Mouse (Mus musculus) kidney, postnatal 14 days (tissue): ENCODE measurements around the gene Bach1.
A peak's percentile ranks its signal among the peaks of the same experiment; 100 is the strongest.

Source experiments
- DNase-seq: peaks from one replicate; pipeline ENCODE4 v3.0.0; 2022; ENCODE audit warnings: mixed read lengths

Gene Bach1

GRCm38 (mm10) chr16:87745192-87745945 is 46.6 kb downstream of the Bach1 start:
- no peak for DNase-seq

DNA sequence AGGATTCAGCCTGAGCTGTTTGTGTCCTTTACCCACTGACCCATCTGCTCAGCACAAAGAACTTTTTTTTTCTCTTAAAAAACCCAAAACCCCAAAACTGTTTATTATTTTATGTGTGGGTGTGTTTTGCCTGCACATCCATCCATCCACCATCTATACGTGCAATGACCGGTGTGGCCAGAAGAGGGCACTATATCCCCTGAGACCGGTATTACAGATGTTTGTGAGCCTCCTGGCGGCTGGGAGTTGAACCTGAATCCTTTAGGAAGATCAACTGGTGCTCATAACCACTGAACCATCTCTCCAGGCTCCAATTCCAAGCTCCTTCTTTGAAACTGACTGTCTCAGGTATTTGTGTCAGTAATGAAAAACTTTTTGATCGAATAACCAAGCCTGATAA is 48.0 kb downstream of the Bach1 start:
- DNase-seq, result peak; percentile 85

DNA sequence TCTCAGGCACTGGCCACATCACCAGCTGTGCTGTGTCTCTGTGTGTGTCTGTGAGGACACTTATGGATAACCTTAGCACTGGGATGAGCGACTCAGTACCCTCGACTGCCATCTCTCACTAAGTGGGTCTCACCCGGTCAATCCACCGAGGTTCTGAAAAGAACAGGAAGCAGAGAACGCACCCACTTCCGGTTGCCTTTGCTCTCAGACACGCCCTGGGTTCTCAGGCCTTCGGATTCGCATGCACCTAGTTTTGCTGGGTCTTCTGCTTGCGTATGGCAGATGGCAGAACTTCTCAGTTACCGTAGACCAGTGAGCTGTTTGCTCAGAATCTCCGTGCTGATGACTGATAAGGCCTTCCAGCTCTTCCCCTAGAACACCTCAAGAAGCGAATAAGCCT is 52.5 kb downstream of the Bach1 start:
- DNase-seq, result no peak

- DNase-seq, result peak; percentile 25
These were observed 53.7 kb downstream of the Bach1 start for GRCm38 (mm10) chr16:87752482-87752881.

GRCm38 (mm10) chr16:87754858-87755257 is 56.1 kb downstream of the Bach1 start:
- peak; percentile 22 for DNase-seq

DNA sequence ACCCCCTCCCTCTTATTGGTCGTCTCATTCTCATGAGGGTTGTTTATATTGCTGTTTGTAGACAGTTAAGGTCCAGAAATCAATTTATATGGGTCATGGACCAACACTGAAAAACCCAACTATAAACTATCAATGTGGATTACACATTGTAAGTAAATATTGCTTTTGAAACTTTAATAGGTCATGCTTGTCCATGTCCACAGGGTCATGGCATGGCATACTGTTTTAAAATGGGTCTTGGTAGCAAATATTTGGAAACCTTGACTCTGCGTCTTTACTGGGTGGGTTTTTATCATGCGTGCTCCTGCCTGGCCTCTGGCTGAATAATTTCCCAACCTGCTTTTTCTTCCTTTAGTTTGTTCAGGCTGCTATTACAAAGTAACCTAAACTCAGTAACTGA is 57.2 kb downstream of the Bach1 start:
- DNase-seq, result no peak

DNA sequence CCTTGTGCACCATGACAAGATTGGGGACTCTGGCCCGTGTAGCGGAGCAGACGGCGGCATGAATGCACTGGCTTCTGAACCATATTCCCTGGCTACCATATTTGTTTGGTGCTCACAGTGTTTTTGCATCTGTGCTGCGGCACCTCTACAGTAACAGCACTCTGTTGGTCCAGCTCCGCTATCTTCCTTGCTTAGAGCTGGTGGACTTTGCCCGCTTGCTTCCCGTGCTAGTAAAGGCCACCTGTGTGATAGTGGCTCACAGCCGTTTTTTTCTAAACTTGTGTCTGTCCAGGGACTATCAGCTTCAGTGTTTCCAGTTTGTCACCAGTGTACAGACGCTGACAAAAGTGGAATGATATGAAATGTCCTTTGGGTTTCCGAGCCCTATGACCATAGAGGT is 59.3 kb downstream of the Bach1 start:
- DNase-seq, result no peak

DNA sequence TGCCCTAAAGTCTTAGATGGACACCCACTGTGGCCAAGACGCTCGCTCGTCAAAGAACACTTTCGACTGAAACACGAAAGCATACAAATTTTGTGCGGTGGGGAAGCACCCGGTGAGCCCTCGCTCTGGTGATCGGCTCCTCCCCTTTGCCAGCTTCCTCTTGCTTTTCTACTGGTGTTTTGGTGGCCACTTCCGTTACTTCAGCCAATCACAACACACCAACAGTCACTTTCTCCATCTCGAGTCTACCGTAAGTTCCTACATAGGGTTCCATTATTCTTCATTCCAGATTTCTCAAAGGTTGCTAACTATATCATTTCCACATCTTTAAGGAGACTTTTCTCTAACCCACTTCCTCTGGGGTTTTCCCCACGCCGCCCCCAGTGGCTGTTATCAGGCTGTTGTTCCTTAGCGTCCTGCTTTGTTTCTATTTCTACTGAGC is 65.9 kb downstream of the Bach1 start:
- no peak for DNase-seq

DNA sequence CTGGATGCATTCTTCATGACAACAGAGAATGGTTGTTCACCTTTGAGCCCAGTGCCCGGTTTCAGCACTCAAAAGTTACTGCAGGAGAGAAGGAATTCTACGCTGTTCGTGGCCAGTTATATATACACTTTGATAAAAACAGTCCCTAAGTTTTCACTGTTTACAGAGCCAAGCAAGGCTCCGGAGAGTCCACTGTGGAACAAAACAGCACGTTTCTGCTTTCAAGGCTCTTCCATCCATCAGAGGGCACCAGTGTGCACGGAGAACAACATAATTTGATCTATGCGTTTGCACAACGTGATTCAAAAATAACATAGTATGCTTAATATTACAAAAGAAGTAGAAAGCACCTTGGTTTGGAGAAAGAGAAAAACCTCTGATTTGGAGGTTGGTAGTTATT is 67.2 kb downstream of the Bach1 start:
- peak; percentile 48 for DNase-seq

DNA sequence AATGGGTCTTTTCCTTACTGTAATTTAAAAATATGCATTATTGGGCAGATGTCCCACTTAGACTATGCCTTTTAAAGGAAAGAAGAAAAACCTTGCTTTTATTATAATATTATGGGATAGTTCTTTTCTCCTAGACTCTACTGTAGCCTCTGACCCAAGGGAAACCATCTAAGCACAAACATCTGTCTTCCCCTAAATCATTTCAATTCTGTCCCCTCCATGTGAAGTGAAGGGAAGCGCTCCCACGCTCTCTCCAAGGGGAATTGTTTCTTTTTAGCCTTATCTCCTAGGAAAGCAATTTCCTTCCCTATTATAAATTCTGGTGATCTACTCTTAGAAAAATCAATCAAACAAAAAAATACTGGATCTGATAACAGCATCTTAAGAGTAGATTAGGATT is 71.8 kb downstream of the Bach1 start:
- no peak for DNase-seq

- peak; percentile 52 for DNase-seq
These were observed 73.2 kb downstream of the Bach1 start for GRCm38 (mm10) chr16:87771926-87772325.

DNA sequence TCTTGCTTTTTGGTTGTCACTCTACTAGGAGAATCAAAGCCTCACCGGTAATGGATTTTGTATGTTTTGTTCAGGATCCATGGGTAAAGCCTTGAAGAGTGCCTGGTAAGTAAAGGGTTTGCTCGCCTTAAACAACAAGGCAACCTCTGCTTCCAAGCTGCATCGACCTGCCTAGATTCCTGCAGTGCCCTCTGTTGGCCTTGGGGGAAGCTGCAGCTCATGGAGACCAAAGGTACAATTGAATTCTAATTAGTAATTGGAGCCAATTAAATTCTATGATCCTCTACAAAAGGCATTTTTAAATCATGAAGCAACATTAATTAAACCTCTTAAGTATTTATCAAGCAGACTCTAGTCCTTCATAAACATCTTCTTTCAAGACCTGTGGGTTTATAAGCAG is 75.7 kb downstream of the Bach1 start:
- DNase-seq, result peak; percentile 15

GRCm38 (mm10) chr16:87777373-87777772 is 78.6 kb downstream of the Bach1 start:
- no peak for DNase-seq

DNA sequence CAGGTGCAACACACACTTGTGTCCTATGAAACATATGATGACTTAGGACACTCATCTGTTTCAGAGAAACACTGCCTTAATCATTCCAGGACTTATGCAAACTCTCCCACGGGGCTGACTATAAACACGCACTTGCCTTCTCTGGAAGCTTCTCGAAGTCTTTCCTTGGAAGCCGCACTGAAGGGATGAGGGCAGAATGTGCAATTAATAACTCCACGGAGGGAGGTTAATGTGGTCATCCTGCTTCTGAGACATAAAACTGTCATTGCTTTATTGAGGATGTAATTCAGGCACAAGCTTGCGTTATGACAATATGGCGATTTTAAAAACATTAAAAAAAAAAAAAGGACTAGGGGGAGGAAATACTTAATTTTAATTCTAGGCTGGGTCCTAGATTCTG is 82.9 kb downstream of the Bach1 start:
- peak; percentile 43 for DNase-seq
